Mouse (Mus musculus): Measurements from ENCODE around the gene Gm11492. TPM values are rescaled to one million over a fixed set of nuclear protein-coding genes. Genes with fewer than 3 reads are reported as not detected.

Gene Gm11492
- polyA plus RNA-seq, 1 experiment from 2014 or later, result not detected

GRCm38 (mm10) chr11:87561208-87561607, 5.2 kb upstream of the Gm11492 start:
- 75% methylated on average over 6 of the region's 6 CpGs for WGBS
- Histone ChIP-seq H3K36me3 (no peaks in the 10 kb centered on the region), H3K4me1 (no peaks in the 10 kb centered on the region), H3K4me2 (replicated peaks) (no peak overlapping the region), H3K27ac (replicated peaks) (no peak overlapping the region), H3K9ac (replicated peaks) (no peak overlapping the region), H3K9me3 (no peaks in the 10 kb centered on the region), H3K4me3 (no peak overlapping the region), H3K27me3 (no peaks in the 10 kb centered on the region)
- no peak for ATAC-seq (replicated peaks)

DNA sequence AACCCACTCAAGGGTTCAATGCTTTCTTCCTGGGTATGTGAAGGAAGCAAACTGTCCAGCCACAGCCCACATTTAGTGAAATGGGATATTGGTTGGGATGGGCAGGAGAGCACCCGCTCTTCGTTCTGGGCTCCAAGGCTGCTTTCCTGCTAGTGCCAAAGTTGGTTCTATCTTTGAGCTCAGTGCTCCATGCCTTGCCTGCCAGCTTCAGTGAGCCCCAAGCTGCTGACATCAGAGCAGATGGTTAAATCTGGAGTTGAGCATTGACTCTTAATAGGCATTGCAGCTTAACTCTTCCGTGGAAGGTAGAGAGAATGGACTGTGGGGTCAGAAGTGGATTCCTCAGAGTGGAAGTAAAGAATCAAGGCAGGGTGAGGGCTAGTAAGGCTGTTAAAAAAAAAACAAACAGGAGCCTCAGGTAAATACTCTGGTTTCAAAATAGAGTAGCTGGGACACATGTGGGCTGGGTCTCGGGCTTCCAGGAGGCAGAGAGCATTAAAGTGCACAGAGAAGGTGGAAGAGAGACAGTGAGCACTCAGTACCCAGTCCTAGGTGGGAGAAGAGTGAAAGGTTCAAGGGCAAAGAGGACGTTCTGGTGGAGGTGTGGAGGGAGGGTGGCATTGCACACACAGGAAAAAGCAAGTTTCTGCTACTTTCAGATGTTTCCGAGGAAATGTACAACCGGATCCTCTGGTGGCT, 2.0 kb downstream of the Gm11492 start, which contains the start of gene Sept4:
Sept4 (plus strand) TSS at position 649 of the 699 bp plus-strand sequence.
- H3K27ac ChIP-seq (replicated peaks), result no peak within 1 kb of the TSS
- 85% methylated on average over 7 of the region's 7 CpGs for WGBS

GRCm38 (mm10) chr11:87570743-87571142, 4.3 kb downstream of the Gm11492 start:
- Histone ChIP-seq H3K27ac (replicated peaks) (no peak overlapping the region), H3K4me1 (no peaks in the 10 kb centered on the region), H3K9ac (replicated peaks) (no peak overlapping the region), H3K4me3 (no peak overlapping the region), H3K27me3 (no peaks in the 10 kb centered on the region), H3K4me2 (replicated peaks) (no peak overlapping the region), H3K36me3 (no peaks in the 10 kb centered on the region), H3K9me3 (no peaks in the 10 kb centered on the region)
- no peak for ATAC-seq (replicated peaks)
- WGBS, result 84% methylated on average over 5 of the region's 5 CpGs

More for the DNA sequence above, 2.0 kb downstream of the Gm11492 start, which contains the start of gene Sept4:
- H3K4me1 ChIP-seq, result no peaks in the 10 kb centered on the region
- no peak within 1 kb of the TSS for H3K9ac ChIP-seq (replicated peaks)
- no peak within 1 kb of the TSS for H3K4me3 ChIP-seq
- H3K4me2 ChIP-seq (replicated peaks), result no peak within 1 kb of the TSS
- no peaks in the 10 kb centered on the region for H3K27me3 ChIP-seq
- H3K9me3 ChIP-seq, result no peaks in the 10 kb centered on the region
- no peak for ATAC-seq (replicated peaks)
- no peaks in the 10 kb centered on the region for H3K36me3 ChIP-seq

DNA sequence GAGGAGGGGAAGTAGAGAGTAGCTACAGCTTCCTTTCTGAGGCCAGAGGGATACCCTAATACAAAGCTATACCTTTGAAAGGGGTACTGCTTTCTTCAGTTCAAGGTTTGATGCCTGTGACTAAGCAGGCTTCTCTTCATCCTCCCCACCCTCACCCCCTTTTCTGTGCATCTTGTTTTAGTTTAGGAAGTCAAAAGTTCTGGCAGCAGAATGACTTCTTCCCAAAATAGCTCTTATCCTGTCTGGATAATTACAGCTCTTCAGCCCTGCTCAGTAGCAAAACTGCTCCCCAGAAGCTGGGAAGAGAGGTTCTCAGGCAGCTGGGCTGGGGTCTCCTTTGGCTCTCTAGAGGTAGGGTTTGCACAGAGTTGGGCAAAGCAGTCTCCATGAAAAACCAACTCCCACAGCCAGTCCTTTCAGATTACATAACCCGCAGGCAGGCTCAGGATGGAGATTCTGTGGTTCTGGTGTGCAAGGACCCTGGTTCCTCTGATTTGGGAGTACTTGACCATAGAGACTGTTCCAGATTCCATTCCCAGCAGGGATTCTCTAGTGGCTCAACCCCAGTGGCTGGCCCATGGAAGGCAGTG, 5.0 kb downstream of the Gm11492 start:
- H3K36me3 ChIP-seq, result no peaks in the 10 kb centered on the region
- H3K4me3 ChIP-seq, result no peak overlapping the region
- H3K27me3 ChIP-seq, result no peaks in the 10 kb centered on the region
- H3K9me3 ChIP-seq, result no peaks in the 10 kb centered on the region
- no peak for ATAC-seq (replicated peaks)
- H3K9ac ChIP-seq (replicated peaks), result no peak overlapping the region
- H3K4me1 ChIP-seq, result no peaks in the 10 kb centered on the region
- WGBS, result 88% methylated on average over 1 of the region's 1 CpGs
- H3K27ac ChIP-seq (replicated peaks), result no peak overlapping the region
- no peak overlapping the region for H3K4me2 ChIP-seq (replicated peaks)

GRCm38 (mm10) chr11:87573751-87574150, 7.3 kb downstream of the Gm11492 start:
- ATAC-seq (replicated peaks), result no peak
- WGBS, result 77% methylated on average over 7 of the region's 7 CpGs
- Histone ChIP-seq H3K9ac (replicated peaks) (no peak overlapping the region), H3K36me3 (no peaks in the 10 kb centered on the region), H3K27ac (replicated peaks) (no peak overlapping the region), H3K9me3 (no peaks in the 10 kb centered on the region), H3K4me2 (replicated peaks) (no peak overlapping the region), H3K4me3 (no peak overlapping the region), H3K27me3 (no peaks in the 10 kb centered on the region), H3K4me1 (peaks cover 14% of the 10 kb centered on the region)

- Histone ChIP-seq H3K4me1 (peaks cover 15% of the 10 kb centered on the region), H3K4me2 (replicated peaks) (no peak overlapping the region), H3K9ac (replicated peaks) (no peak overlapping the region), H3K27me3 (no peaks in the 10 kb centered on the region), H3K4me3 (no peak overlapping the region), H3K27ac (replicated peaks) (no peak overlapping the region), H3K36me3 (no peaks in the 10 kb centered on the region), H3K9me3 (no peaks in the 10 kb centered on the region)
- no peak for ATAC-seq (replicated peaks)
- WGBS, result 80% methylated on average over 21 of the region's 21 CpGs
Observed at GRCm38 (mm10) chr11:87574520-87575180, 8.2 kb downstream of the Gm11492 start.

- no peak for ATAC-seq (replicated peaks)
- Histone ChIP-seq H3K4me2 (replicated peaks) (peak overlapping the region; percentile 98), H3K9ac (replicated peaks) (peak overlapping the region; percentile 65), H3K4me1 (peaks cover 15% of the 10 kb centered on the region), H3K4me3 (peak overlapping the region; percentile 66), H3K27ac (replicated peaks) (no peak overlapping the region), H3K9me3 (no peaks in the 10 kb centered on the region), H3K36me3 (no peaks in the 10 kb centered on the region), H3K27me3 (no peaks in the 10 kb centered on the region)
- WGBS, result 12% methylated on average over 6 of the region's 6 CpGs
Observed at GRCm38 (mm10) chr11:87577601-87578248, 11.3 kb downstream of the Gm11492 start.

- WGBS, result under 1% methylated on average over 40 of the region's 40 CpGs
- peak; percentile 76 for ATAC-seq (replicated peaks)
- Histone ChIP-seq H3K4me1 (peaks cover 15% of the 10 kb centered on the region), H3K4me3 (peak overlapping the region; percentile 66), H3K27me3 (no peaks in the 10 kb centered on the region), H3K36me3 (no peaks in the 10 kb centered on the region), H3K27ac (replicated peaks) (peak overlapping the region; percentile 15; the same call in 1 of the 2 replicates), H3K4me2 (replicated peaks) (peak overlapping the region; percentile 98), H3K9ac (replicated peaks) (peak overlapping the region; percentile 65), H3K9me3 (no peaks in the 10 kb centered on the region)
Observed at GRCm38 (mm10) chr11:87578249-87578962, 12.0 kb downstream of the Gm11492 start.

DNA sequence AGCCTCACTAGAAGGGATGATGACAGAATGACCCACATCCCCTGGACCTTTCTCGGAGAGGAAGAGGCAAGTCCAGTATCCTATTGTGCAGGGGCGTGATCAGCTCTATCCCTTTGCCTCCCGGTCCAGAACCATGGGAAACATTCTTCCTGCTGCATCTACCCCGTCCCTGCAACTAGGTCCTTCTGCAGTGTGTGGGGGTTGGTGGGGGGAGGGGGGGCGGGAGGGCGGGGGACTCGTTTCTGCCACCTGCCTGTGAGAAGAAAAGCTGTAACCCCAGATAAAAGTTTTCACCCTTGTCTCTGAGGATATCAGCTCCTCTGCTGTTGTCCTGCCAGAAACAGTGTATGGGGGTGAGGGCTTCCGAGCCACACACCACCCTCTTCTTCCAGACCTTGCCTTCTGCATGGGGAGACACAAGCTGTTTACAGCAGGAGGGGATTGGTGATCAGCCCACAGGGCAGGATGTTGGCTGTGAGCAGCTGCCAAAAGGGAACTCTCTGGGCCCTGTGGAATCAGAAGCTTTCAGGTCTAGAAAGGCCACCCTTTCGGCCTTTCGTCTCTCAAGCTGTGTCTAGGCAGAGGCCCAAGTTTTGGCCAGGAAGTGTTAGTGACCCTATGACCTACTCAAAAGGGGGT, 12.6 kb downstream of the Gm11492 start:
- H3K4me2 ChIP-seq (replicated peaks), result peak overlapping the region; percentile 98
- H3K9ac ChIP-seq (replicated peaks), result peak overlapping the region; percentile 65; the same call in 1 of the 2 replicates
- H3K36me3 ChIP-seq, result no peaks in the 10 kb centered on the region
- H3K27ac ChIP-seq (replicated peaks), result peak overlapping the region; percentile 15; the same call in 1 of the 2 replicates
- no peaks in the 10 kb centered on the region for H3K27me3 ChIP-seq
- H3K4me3 ChIP-seq, result peak overlapping the region; percentile 66
- WGBS, result 12% methylated on average over 10 of the region's 10 CpGs
- peaks cover 15% of the 10 kb centered on the region for H3K4me1 ChIP-seq
- peak; percentile 66 for ATAC-seq (replicated peaks)
- H3K9me3 ChIP-seq, result no peaks in the 10 kb centered on the region

- ATAC-seq (replicated peaks), result no peak
- H3K27ac ChIP-seq (replicated peaks), result no peak overlapping the region
Observed at GRCm38 (mm10) chr11:87579713-87580112, 13.3 kb downstream of the Gm11492 start.

GRCm38 (mm10) chr11:87580543-87581085, 14.2 kb downstream of the Gm11492 start:
- no peak for ATAC-seq (replicated peaks)
- no peaks in the 10 kb centered on the region for H3K27me3 ChIP-seq
- 41% methylated on average over 10 of the region's 10 CpGs for WGBS
- no peak overlapping the region for H3K27ac ChIP-seq (replicated peaks)
- no peak overlapping the region for H3K4me2 ChIP-seq (replicated peaks)
- H3K4me1 ChIP-seq, result peaks cover 15% of the 10 kb centered on the region
- no peaks in the 10 kb centered on the region for H3K9me3 ChIP-seq
- no peak overlapping the region for H3K9ac ChIP-seq (replicated peaks)
- H3K4me3 ChIP-seq, result no peak overlapping the region
- H3K36me3 ChIP-seq, result no peaks in the 10 kb centered on the region

More at GRCm38 (mm10) chr11:87579713-87580112, 13.3 kb downstream of the Gm11492 start:
- Histone ChIP-seq H3K4me2 (replicated peaks) (no peak overlapping the region), H3K4me3 (no peak overlapping the region), H3K27me3 (no peaks in the 10 kb centered on the region), H3K36me3 (no peaks in the 10 kb centered on the region), H3K9ac (replicated peaks) (no peak overlapping the region), H3K9me3 (no peaks in the 10 kb centered on the region), H3K4me1 (peaks cover 15% of the 10 kb centered on the region)
- 36% methylated on average over 1 of the region's 1 CpGs for WGBS

All from forebrain, embryonic 15.5 days (tissue).